Mouse (Mus musculus) kidney, postnatal 0 days (tissue): Measurements from ENCODE around the gene Cd55b. TPM values are rescaled to one million over a fixed set of nuclear protein-coding genes. Genes with fewer than 3 reads are reported as not detected.

Experiments
- ATAC-seq: fragments of 200-750 bp; cut with Nextera tagmentation; replicated peaks from 2 replicates; pipeline ENCODE4 v1.8.0; 2017; ENCODE audit warnings: low read depth, moderate number of reproducible peaks, moderate TSS enrichment, moderate library complexity; ENCODE audit not compliant: low FRiP score
- DNase-seq: peaks from one replicate; pipeline ENCODE4 v3.0.0-alpha.2; 2016; ENCODE audit warnings: low spot score
- H3K27ac ChIP-seq: fragments of 300-500 bp; sonication (generic); 2 replicates; pipeline ENCODE4 v1.5.1; 2014; ENCODE audit warnings: mild to moderate bottlenecking
- H3K27me3 ChIP-seq: fragments of 300-500 bp; sonication (generic); 2 replicates; pipeline ENCODE4 v1.6.1; 2014; ENCODE audit warnings: low read length, mixed read lengths; ENCODE audit not compliant: insufficient read depth
- H3K36me3 ChIP-seq: fragments of 300-500 bp; sonication (generic); 2 replicates; pipeline ENCODE4 v1.6.1; 2014; ENCODE audit warnings: low read length, mixed read lengths; ENCODE audit not compliant: insufficient read depth
- H3K4me1 ChIP-seq: fragments of 300-500 bp; sonication (generic); replicated peaks from 2 replicates; pipeline ENCODE4 v1.6.1; 2014; ENCODE audit warnings: antibody characterized with exemption, low read length, mixed read lengths; ENCODE audit not compliant: insufficient read depth
- H3K4me2 ChIP-seq: fragments of 300-500 bp; sonication (generic); 2 replicates; pipeline ENCODE4 v1.6.1; 2014; ENCODE audit warnings: mild to moderate bottlenecking, low read length, moderate library complexity, mixed read lengths
- H3K4me3 ChIP-seq: fragments of 300-500 bp; sonication (generic); replicated peaks from 2 replicates; pipeline ENCODE4 v1.5.1; 2014; ENCODE audit warnings: low read depth, low read length
- H3K9ac ChIP-seq: fragments of 300-500 bp; sonication (generic); 2 replicates; pipeline ENCODE4 v1.6.1; 2014; ENCODE audit warnings: low read depth, low read length
- H3K9me3 ChIP-seq: fragments of 300-500 bp; sonication (generic); replicated peaks from 2 replicates; pipeline ENCODE4 v1.6.1; 2016; ENCODE audit warnings: low read length, inconsistent platforms, mixed read lengths
- CTCF ChIP-seq: IDR thresholded peaks from 2 replicates; pipeline ENCODE4 v1.5.1; 2016; ENCODE audit warnings: antibody characterized with exemption, low read depth, mild to moderate bottlenecking, moderate library complexity
- WGBS: fragments of 180-500 bp; shearing (Covaris S2); extraction: QIAGEN DNeasy Blood & Tissue Kit; methylation state at CpG from one replicate; pipeline ENCODE4 v1.1.7; 2014; 5-methylcytosine and 5-hydroxymethylcytosine counted together
- polyA plus RNA-seq: library from polyadenylated mRNA; unstranded; fragments of >200 nt; fragmentation: Nextera tagmentation; extraction: Ambion mirVana; gene quantifications from 2 replicates; pipeline ENCODE4 v1.2.1, GENCODE M21; 2015

Cd55b gene
- polyA plus RNA-seq, 1 experiment from 2014 or later, result not detected

DNA sequence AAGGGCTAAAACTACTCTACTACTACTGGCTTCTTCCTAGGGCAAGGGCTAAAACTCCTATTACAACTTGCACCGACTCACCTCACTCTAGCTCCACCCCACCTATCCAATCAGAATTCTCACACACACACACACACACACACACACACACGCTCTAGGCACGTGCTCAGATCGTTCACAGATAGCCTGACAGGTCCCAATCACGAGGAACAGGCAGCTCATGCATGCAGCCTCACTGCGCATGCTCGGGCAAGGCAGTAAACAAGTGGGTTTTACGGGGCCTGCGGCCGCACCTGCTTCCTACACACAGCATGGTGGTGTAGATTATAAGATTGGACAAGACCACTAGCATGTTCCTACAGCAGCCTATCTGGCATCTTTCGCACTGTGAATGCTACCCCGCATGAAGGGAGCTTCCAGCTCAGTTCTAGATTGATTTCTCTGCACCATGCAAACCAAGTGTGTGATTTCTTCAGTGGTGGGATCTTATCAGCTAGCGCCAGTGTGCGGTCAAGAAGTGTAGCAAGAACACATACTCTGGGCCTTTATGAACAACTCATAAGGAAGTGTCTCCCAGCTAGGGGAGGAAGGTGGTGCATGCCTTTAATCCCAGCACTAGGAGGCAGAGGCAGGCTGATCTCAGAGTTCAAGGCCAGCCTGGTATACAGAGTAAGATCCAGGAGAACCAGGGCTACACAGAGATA is 44.9 kb downstream of the Cd55b start:
- WGBS, result 88% methylated on average over 14 of the region's 14 CpGs
- no peak for TF ChIP-seq CTCF
- DNase-seq, result no peak

DNA sequence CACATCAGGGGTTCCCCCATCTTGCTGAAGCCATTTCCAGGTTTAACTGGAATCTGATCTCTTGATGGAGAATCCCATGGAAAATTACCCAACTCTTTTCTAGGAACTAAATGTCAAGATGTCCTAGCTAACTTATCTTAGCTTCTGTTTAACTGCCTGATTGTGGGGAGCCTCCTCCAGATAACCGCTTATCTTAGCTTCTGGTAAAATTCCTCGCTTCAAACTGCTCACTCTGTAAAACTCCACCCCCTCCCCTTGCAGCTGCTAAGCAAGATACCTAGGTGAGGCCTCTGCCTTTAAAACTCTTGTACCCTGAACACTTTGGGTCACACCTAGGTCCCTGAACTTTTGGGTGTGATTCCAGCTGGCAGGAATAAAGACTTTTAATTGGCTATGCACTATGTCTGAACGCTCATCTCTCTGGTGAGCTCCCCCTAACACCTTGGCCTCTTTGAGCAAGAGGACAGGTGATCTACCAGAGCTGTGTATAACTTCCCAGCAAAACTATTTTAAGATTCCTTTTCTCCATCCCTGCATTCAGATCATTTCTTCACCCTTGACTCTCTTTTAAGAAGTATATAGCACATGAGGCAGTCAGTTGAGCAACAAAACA is 48.5 kb downstream of the Cd55b start:
- WGBS, result 72% methylated on average over 3 of the region's 3 CpGs
- no peak for ATAC-seq
- TF ChIP-seq CTCF, result no peak

More for the DNA sequence above, 44.9 kb downstream of the Cd55b start:
- H3K36me3 ChIP-seq, result no peaks in the 10 kb centered on the region
- H3K4me2 ChIP-seq, result no peak overlapping the region
- no peaks in the 10 kb centered on the region for H3K27me3 ChIP-seq
- no peak for ATAC-seq
- no peaks in the 10 kb centered on the region for H3K4me1 ChIP-seq
- H3K9me3 ChIP-seq, result no peaks in the 10 kb centered on the region
- no peak overlapping the region for H3K4me3 ChIP-seq
- H3K9ac ChIP-seq, result no peak overlapping the region
- no peak overlapping the region for H3K27ac ChIP-seq

DNA sequence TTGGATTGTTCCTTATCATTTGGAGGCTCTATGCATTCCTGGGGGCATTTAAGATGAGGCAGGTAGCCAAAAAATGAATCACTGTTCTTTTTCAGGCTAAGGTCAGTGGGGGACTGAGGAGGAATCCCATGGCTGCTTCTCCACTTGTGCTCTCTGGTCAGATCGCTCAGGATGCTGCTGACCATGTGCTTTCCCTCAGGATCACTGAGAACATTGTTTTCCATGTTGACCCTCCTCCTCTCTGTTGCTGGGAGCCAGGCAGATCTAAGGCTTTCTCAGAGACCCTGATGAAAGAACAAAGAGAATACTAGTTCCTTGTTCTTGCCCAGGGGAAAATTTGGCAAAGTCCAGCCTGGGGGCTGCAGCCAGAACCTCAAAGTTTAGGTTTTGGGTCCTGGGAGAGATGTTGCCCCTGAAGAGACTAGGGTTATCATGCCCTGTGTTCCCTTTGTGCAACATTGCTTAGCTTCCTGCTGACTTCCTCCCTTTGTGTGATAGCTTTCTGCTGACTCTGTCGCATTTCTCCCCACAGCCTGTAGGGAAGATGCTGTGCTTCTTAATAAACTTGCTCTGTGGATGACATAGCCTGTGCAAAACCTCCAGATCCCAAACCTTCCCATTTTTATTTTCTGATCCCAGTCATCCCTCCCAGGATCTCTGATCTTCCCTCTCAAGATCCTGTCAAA is 49.3 kb downstream of the Cd55b start:
- Histone ChIP-seq H3K4me3 (no peak overlapping the region), H3K9me3 (no peaks in the 10 kb centered on the region), H3K27ac (no peak overlapping the region), H3K4me2 (no peak overlapping the region), H3K27me3 (no peaks in the 10 kb centered on the region), H3K9ac (no peak overlapping the region), H3K36me3 (no peaks in the 10 kb centered on the region), H3K4me1 (no peaks in the 10 kb centered on the region)
- 30% methylated on average over 2 of the region's 2 CpGs for WGBS
- no peak for TF ChIP-seq CTCF
- ATAC-seq, result no peak
- peak; percentile 13 for DNase-seq

More for the DNA sequence above, 48.5 kb downstream of the Cd55b start:
- H3K4me3 ChIP-seq, result no peak overlapping the region
- H3K4me1 ChIP-seq, result no peaks in the 10 kb centered on the region
- H3K36me3 ChIP-seq, result no peaks in the 10 kb centered on the region
- H3K27me3 ChIP-seq, result no peaks in the 10 kb centered on the region
- no peaks in the 10 kb centered on the region for H3K9me3 ChIP-seq
- no peak overlapping the region for H3K4me2 ChIP-seq
- no peak overlapping the region for H3K9ac ChIP-seq
- DNase-seq, result no peak
- H3K27ac ChIP-seq, result no peak overlapping the region

DNA sequence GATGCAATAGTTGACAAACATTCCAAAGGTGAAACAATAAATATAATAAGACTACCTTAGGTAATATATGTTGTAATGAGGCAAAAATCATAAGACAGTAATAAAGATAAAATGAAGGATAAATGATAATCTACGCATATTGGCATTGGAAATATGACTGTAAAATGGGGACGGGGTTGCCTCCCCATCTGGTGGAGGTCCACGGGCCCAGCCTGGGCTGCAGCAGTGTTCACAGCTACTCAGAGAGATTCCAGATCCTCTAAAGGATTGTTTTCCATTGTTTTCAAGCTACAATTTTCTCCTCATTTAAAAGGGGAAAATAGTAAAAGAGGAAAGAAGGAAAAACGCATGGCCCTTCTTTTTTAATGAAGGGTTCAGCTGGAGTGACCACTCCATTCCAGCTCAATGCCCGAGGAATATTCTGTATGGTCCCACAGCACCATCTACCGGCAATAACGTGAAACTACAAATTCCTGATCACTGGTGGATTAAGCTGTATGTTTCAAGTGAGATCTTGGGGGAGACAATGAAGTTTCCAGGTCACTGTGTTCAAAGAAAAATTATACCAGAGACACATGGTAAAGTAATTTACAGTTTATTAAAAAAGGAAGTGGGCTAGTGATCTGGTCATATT is 50.8 kb downstream of the Cd55b start:
- Histone ChIP-seq H3K9ac (no peak overlapping the region), H3K4me3 (no peak overlapping the region), H3K36me3 (no peaks in the 10 kb centered on the region), H3K4me1 (no peaks in the 10 kb centered on the region), H3K9me3 (no peaks in the 10 kb centered on the region), H3K27me3 (no peaks in the 10 kb centered on the region), H3K4me2 (no peak overlapping the region), H3K27ac (no peak overlapping the region)
- TF ChIP-seq CTCF, result peak; percentile 88
- peak; percentile 75 for DNase-seq
- WGBS, result 40% methylated on average over 7 of the region's 7 CpGs
- no peak for ATAC-seq

DNA sequence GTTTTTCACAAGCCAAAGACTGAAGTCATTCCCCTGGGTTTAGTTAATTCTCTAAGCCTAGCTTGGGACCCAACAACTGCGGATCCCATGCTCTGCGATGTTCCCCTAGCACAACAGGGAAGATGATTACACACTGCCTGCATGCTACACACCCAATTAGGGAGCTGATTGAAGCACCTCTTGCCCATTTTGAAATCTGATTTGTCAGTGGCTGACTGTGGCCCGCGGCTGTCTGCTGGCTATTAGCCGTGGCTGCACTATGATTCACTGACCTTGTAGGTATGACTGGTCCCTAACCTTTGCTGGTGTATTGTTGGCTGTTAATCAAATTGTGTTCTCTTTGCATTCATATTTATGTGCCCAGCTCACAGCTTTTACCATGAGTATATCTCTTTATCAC is 51.5 kb downstream of the Cd55b start:
- Histone ChIP-seq H3K27me3 (no peaks in the 10 kb centered on the region), H3K27ac (no peak overlapping the region), H3K9me3 (no peaks in the 10 kb centered on the region), H3K9ac (no peak overlapping the region), H3K36me3 (no peaks in the 10 kb centered on the region), H3K4me3 (no peak overlapping the region), H3K4me1 (no peaks in the 10 kb centered on the region), H3K4me2 (no peak overlapping the region)
- DNase-seq, result no peak
- TF ChIP-seq CTCF, result no peak
- no peak for ATAC-seq
- WGBS, result 90% methylated on average over 5 of the region's 5 CpGs

DNA sequence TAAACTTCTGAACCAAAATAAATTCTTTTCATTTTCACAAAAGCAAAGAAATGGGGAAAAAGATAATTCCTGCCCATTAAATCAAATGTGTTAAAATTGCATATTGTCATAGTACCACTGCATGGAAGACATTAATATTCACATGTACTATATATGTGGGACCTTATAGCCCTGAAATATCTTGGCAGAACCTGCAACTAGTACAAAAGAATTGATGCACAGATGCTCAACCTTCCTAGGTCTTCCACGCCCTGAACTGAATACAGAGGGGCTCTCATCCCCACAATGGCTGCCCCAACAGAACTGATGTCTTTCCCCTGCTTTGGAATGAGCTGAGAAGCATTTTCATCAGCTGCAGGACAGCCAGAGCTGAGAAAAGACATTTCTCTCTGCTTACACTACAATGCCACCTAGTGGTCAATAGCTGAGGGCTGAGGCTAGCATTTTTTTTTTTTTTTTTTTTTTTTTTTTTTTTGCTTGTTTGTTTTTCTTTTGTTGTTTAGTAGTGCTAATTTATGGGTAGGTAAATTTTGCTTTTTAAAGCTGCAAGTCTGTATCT is 72.7 kb downstream of the Cd55b start:
- TF ChIP-seq CTCF, result peak; percentile 88

More for the DNA sequence above, 72.7 kb downstream of the Cd55b start:
- no peak overlapping the region for H3K27ac ChIP-seq
- H3K4me2 ChIP-seq, result no peak overlapping the region
- no peak overlapping the region for H3K4me3 ChIP-seq
- no peaks in the 10 kb centered on the region for H3K36me3 ChIP-seq
- no peaks in the 10 kb centered on the region for H3K4me1 ChIP-seq
- ATAC-seq (no peak), DNase-seq (peak; percentile 71)
- no peaks in the 10 kb centered on the region for H3K9me3 ChIP-seq
- WGBS, result 6% methylated on average over 1 of the region's 1 CpGs
- no peaks in the 10 kb centered on the region for H3K27me3 ChIP-seq
- no peak overlapping the region for H3K9ac ChIP-seq
